ENCODE assay signal across 20 mouse cellular contexts in the genomic region with DNA sequence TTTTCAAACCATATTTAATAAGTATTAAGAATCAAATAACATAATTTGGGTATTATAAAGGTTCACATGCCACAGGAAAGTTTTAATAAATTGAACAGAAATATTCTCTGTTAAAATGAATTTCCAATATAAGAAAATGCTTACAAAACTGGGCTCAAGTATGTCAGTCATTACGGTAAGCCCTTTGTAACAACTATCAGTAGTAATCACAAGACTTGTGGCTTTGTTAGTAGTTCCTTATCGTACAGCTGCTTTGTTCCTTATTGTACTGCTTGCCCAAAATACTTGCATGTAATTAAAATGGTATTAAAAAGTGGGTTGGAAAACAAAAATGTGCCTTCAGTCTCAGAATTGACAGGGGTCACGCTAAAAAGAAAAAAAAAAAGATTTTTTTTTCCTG. TPM values are rescaled to one million over a fixed set of nuclear protein-coding genes. Genes with fewer than 3 reads are reported as not detected.
A peak's percentile ranks its signal among the peaks of the same experiment; 100 is the strongest.
DNase-seq lines count a peak whose midpoint lies in the region; ATAC-seq and TF ChIP-seq lines count a peak whose summit lies in the region.
"Had no signal": no experiment of that assay in that cellular context is flagged by ENCODE, and none has a peak within 500 bp of the region (broad histone marks: within the 10 kb centered on the region; RNA-seq: fewer than 3 reads in every experiment).

No protein-coding gene starts in this region.

- no peak overlapping the region for H3K27ac ChIP-seq in MEL (ENCODE audit: control insufficient read depth, low read depth, low read length)
- H3K27ac ChIP-seq in forebrain, postnatal 0 days (ENCODE audit: low read depth, low read length) = no peak overlapping the region

- no peak for TF ChIP-seq POLR2A in MEL (IDR thresholded peaks at IDR 0.05; ENCODE audit: control insufficient read depth in 1 of 2, insufficient read depth in 1 of 2, low read depth in 1 of 2, low read length in 2 of 2, poor library complexity in 1 of 2)

- TF ChIP-seq CTCF in MEL (IDR thresholded peaks at IDR 0.05 in 2 of 3, conservative IDR thresholded peaks at IDR 0.05 in 1 of 3; ENCODE audit: control insufficient read depth in 1 of 3, insufficient read depth in 1 of 3, low read depth in 2 of 3, low read length in 3 of 3, poor library complexity in 1 of 3, severe bottlenecking in 1 of 3) = no peak
- no peak for TF ChIP-seq CTCF in forebrain, postnatal 0 days (IDR thresholded peaks at IDR 0.05; ENCODE audit: low read depth)

- H3K4me1 ChIP-seq in MEL (ENCODE audit: control insufficient read depth in 1 of 2, insufficient read depth in 2 of 2, low read length in 2 of 2) = no peaks in the 10 kb centered on the region
- no peaks in the 10 kb centered on the region for H3K4me1 ChIP-seq in forebrain, postnatal 0 days (ENCODE audit: insufficient read depth)

- H3K4me3 ChIP-seq in MEL (ENCODE audit: control insufficient read depth in 1 of 2, insufficient read depth in 1 of 2, low read depth in 2 of 2, low read length in 2 of 2) = no peak overlapping the region
- no peak overlapping the region for H3K4me3 ChIP-seq in forebrain, postnatal 0 days (ENCODE audit: low read depth, low read length)

- H3K36me3 ChIP-seq in MEL (ENCODE audit: control insufficient read depth in 1 of 2, insufficient read depth in 2 of 2, low read length in 2 of 2) = no peaks in the 10 kb centered on the region
- no peaks in the 10 kb centered on the region for H3K36me3 ChIP-seq in forebrain, postnatal 0 days (ENCODE audit: insufficient read depth)
- H3K36me3 ChIP-seq: G1E had no signal

- H3K9ac ChIP-seq in MEL (ENCODE audit: control insufficient read depth, low read depth, low read length, poor library complexity, severe bottlenecking) = no peak overlapping the region
- no peak overlapping the region for H3K9ac ChIP-seq in forebrain, postnatal 0 days

- H3K79me2 ChIP-seq in MEL (ENCODE audit: control insufficient read depth, insufficient read depth, low read length, poor library complexity) = no peaks in the 10 kb centered on the region

- WGBS in forebrain, postnatal 0 days = 51% methylated on average over 3 of the region's 3 CpGs

- peak; percentile 67 to 71 for TF ChIP-seq EP300 in MEL (IDR thresholded peaks at IDR 0.05; ENCODE audit: low read depth in 1 of 2, low read length in 2 of 2)

- ATAC-seq in forebrain, postnatal 0 days = no peak
- ATAC-seq: activated CD4-positive, CD25-positive, alpha-beta regulatory T cell, adult 4 months; CD4-positive, CD25-positive, alpha-beta regulatory T cell, adult 4 months; Patski had no signal

- DNase-seq in MEL (ENCODE audit: low read depth, low spot score) = peak; percentile 40
- DNase-seq in forebrain, postnatal 0 days = no peak
- DNase-seq: adrenal gland, adult 2 months; adrenal gland, adult 8-10 months; adrenal gland, postnatal 10 days; adrenal gland, postnatal 14 days; adrenal gland, postnatal 25 days; adrenal gland, postnatal 36 days; B cell, adult 2 months; cerebellum, adult 11 months; cerebellum, adult 11-12 months; cerebellum, adult 18-20 months; cerebellum, adult 2 months; cerebellum, adult 8-10 months had no signal

- H3K9me3 ChIP-seq in MEL (replicated peaks; ENCODE audit: insufficient read depth, low read length) = no peaks in the 10 kb centered on the region
- H3K9me3 ChIP-seq in forebrain, postnatal 0 days (ENCODE audit: low read length) = no peaks in the 10 kb centered on the region

- H3K27me3 ChIP-seq in MEL (ENCODE audit: control insufficient read depth in 1 of 2, insufficient read depth in 2 of 2, low read length in 2 of 2) = no peaks in the 10 kb centered on the region
- no peaks in the 10 kb centered on the region for H3K27me3 ChIP-seq in forebrain, postnatal 0 days (ENCODE audit: insufficient read depth, low read length)
- H3K27me3 ChIP-seq: CH12.LX had no signal

- no peak overlapping the region for H3K4me2 ChIP-seq in forebrain, postnatal 0 days (ENCODE audit: low read depth)

- no peak for TF ChIP-seq RAD21 in MEL (IDR thresholded peaks at IDR 0.05; ENCODE audit: low read depth, low read length)

TF ChIP-seq in MEL, 35 proteins besides CTCF, POLR2A, EP300 and RAD21:
- TF ChIP-seq MAX (IDR thresholded peaks at IDR 0.05; ENCODE audit: low read length) (no peak), ZNF384 (IDR thresholded peaks at IDR 0.05; ENCODE audit: low read depth, low read length) (no peak), SMC3 (IDR thresholded peaks at IDR 0.05; ENCODE audit: low read depth, low read length) (no peak), MXI1 (IDR thresholded peaks at IDR 0.05; ENCODE audit: low read depth, low read length) (peak; percentile 95), KAT2A (conservative IDR thresholded peaks at IDR 0.05; ENCODE audit: low read depth, low read length) (no peak), ZC3H11A (IDR thresholded peaks at IDR 0.05; ENCODE audit: low read depth, low read length) (no peak), BHLHE40 (IDR thresholded peaks at IDR 0.05; ENCODE audit: borderline replicate concordance, low read depth, low read length) (peak; percentile 67; the same call in 1 of the 2 replicates), CHD1 (IDR thresholded peaks at IDR 0.05; ENCODE audit: low read depth, low read length) (no peak), NELFE (IDR thresholded peaks at IDR 0.05; ENCODE audit: low read depth, low read length) (no peak), RCOR1 (IDR thresholded peaks at IDR 0.05; ENCODE audit: low read depth, low read length) (peak; percentile 56; the same call in 1 of the 2 replicates), GATA1 (IDR thresholded peaks at IDR 0.05; ENCODE audit: low read depth, low read length) (peak; percentile 77), SIN3A (IDR thresholded peaks at IDR 0.05; ENCODE audit: low read length) (0 out of 2 replicates have a peak, but pooled peaks have one; percentile 18), CHD2 (IDR thresholded peaks at IDR 0.05; ENCODE audit: low read length) (no peak), TCF12 (IDR thresholded peaks at IDR 0.05; ENCODE audit: low read depth, low read length) (peak; percentile 46; the same call in 1 of the 2 replicates), UBTF (IDR thresholded peaks at IDR 0.05; ENCODE audit: borderline replicate concordance, insufficient read depth, low read depth, low read length) (no peak), ETS1 (IDR thresholded peaks at IDR 0.05; ENCODE audit: low read depth, low read length) (peak; percentile 48; the same call in 1 of the 2 replicates)

RNA-seq across cellular contexts. Expression of a gene that starts 32.4 kb away (rescaled TPM):
- total RNA-seq in MEL (2012; rRNA removed) = not detected in 2 replicates
- not detected for polyA plus RNA-seq in MEL (2012; ENCODE audit: insufficient read depth in 1 of 2, insufficient read length in 2 of 2, low read depth in 1 of 2, low replicate concordance in 2 of 2, missing spikeins in 1 of 2)
- 94.6 and 100 TPM in 2 replicates for total RNA-seq in forebrain, postnatal 0 days (2014; rRNA removed)
- polyA plus RNA-seq in forebrain, postnatal 0 days (2015; fragmentation: Nextera tagmentation; extraction: Ambion mirVana) = 57.1 and 85.2 TPM in 2 replicates
- total RNA-seq: CH12.LX had no signal
- polyA plus RNA-seq: activated CD4-positive, CD25-positive, alpha-beta regulatory T cell, adult 4 months; C2C12; CD4-positive, CD25-positive, alpha-beta regulatory T cell, adult 4 months; G1E; Patski had no signal

Comparison
In these comparisons a context has a peak if more than half of its experiments do, and no peak if none do; other contexts are left out.
1. RNA of a gene that starts 32.4 kb away (total RNA-seq): 94.6 to 100 TPM in forebrain, postnatal 0 days; not detected in MEL; every median in the first group is over 10 times any median in the second.